Mouse (Mus musculus) ES-E14 (cell line): Measurements from ENCODE around the gene 4930447C04Rik.
A peak's percentile ranks its signal among the peaks of the same experiment; 100 is the strongest.

Experiments used
- CHD2 ChIP-seq: IDR thresholded peaks from 2 replicates; pipeline ENCODE4 v1.6.1; 2014; ENCODE audit warnings: mild to moderate bottlenecking, low read depth, low read length, inconsistent platforms
- HCFC1 ChIP-seq: IDR thresholded peaks from 2 replicates; pipeline ENCODE4 v1.6.1; 2012; ENCODE audit warnings: low read length, inconsistent platforms, borderline replicate concordance; ENCODE audit not compliant: insufficient read depth
- MAFK ChIP-seq: IDR thresholded peaks from 2 replicates; pipeline ENCODE4 v1.6.1; 2014; ENCODE audit warnings: mild to moderate bottlenecking, low read depth, low read length, inconsistent platforms; ENCODE audit not compliant: insufficient read depth
- ZC3H11A ChIP-seq: IDR thresholded peaks from 2 replicates; pipeline ENCODE4 v1.6.1; 2012; ENCODE audit warnings: low read depth, mild to moderate bottlenecking, inconsistent platforms, low read length, borderline replicate concordance
- ZNF384 ChIP-seq: IDR thresholded peaks from 2 replicates; pipeline ENCODE4 v1.6.1; 2012; ENCODE audit warnings: low read depth, low read length, inconsistent platforms

DNA sequence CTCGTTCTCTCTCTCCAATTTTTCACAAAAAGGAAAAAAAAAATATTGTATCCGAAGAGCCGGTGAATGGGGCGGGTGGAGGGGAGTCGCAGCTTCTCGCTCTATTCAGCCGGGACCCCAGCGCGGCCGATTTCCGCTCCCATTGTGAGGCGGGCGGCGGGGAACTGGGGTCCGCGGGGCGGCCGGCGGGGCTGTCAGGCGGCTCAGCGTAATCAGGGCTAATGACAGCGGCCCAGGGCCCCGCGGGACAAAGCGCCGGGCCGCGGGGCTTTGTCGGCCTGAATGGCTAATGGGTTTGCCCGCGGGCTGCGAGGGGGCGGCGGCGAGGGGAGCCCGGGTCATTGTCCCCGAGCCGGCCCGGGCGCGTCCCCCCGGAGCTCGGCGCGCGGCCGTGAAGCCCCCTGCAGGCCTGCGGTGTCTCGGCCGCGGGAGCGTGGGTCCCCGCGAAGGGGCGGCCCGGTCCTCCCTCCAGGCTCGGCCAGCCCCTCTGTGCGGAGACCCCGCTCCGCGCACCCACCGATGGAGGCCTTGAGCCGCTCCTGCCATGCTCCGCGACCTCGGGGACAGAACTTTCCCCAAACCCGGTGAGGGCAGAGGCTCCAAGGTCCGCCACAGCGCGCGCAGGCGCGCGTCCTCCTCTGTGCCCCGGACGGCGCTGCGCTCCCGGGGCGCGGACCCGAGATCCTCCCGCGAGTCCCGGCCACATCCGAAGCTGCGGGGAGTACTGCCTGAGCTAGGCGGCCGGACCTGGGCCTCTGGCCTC, 4.9 kb upstream of the 4930447C04Rik start:
- TF ChIP-seq ZC3H11A (no peak), ZNF384 (no peak), CHD2 (no peak), HCFC1 (0 out of 2 replicates have a peak, but pooled peaks have one; percentile 17), MAFK (no peak)
